Mouse (Mus musculus): ENCODE measurements around the gene Cdhr2. TPM values are rescaled to one million over a fixed set of nuclear protein-coding genes. Genes with fewer than 3 reads are reported as not detected.

Cdhr2 gene
- polyA plus RNA-seq, 1 experiment from 2014 or later: 0.05 TPM

GRCm38 (mm10) chr13:54695479-54696230 is 5.6 kb upstream of the Cdhr2 start:
- no peak for ATAC-seq (ENCODE audit: low FRiP score, low read depth)
- Histone ChIP-seq H3K27ac (no peak overlapping the region), H3K4me3 (no peak overlapping the region), H3K27me3 (no peaks in the 10 kb centered on the region), H3K4me2 (replicated peaks) (no peak overlapping the region), H3K36me3 (no peaks in the 10 kb centered on the region), H3K4me1 (peaks cover 20% of the 10 kb centered on the region), H3K9me3 (no peaks in the 10 kb centered on the region), H3K9ac (no peak overlapping the region)
- 89% methylated on average over 11 of the region's 11 CpGs for WGBS

GRCm38 (mm10) chr13:54702507-54702906 is 1.2 kb downstream of the Cdhr2 start:
- H3K4me3 ChIP-seq: no peak overlapping the region
- H3K27ac ChIP-seq: no peak overlapping the region
- 0 out of 2 replicates have a peak, but pooled peaks cover 2% of the 10 kb centered on the region for H3K27me3 ChIP-seq
- H3K4me2 ChIP-seq (replicated peaks): no peak overlapping the region
- no peaks in the 10 kb centered on the region for H3K4me1 ChIP-seq
- WGBS: 76% methylated on average over 7 of the region's 7 CpGs
- H3K36me3 ChIP-seq: no peaks in the 10 kb centered on the region
- H3K9ac ChIP-seq: no peak overlapping the region
- no peak for ATAC-seq (ENCODE audit: low FRiP score, low read depth)
- H3K9me3 ChIP-seq: no peaks in the 10 kb centered on the region

- Histone ChIP-seq H3K27ac (no peak overlapping the region), H3K9me3 (no peaks in the 10 kb centered on the region), H3K9ac (no peak overlapping the region), H3K27me3 (0 out of 2 replicates have a peak, but pooled peaks cover 2% of the 10 kb centered on the region), H3K4me3 (no peak overlapping the region), H3K4me2 (replicated peaks) (no peak overlapping the region), H3K4me1 (no peaks in the 10 kb centered on the region), H3K36me3 (no peaks in the 10 kb centered on the region)
- ATAC-seq (ENCODE audit: low FRiP score, low read depth): no peak
- WGBS: 46% methylated on average over 6 of the region's 6 CpGs
These were observed 3.6 kb downstream of the Cdhr2 start for GRCm38 (mm10) chr13:54704890-54705289.

GRCm38 (mm10) chr13:54710866-54711265 is 9.6 kb downstream of the Cdhr2 start:
- no peak overlapping the region for H3K4me2 ChIP-seq (replicated peaks)
- 80% methylated on average over 3 of the region's 3 CpGs for WGBS

GRCm38 (mm10) chr13:54714393-54714792 is 13.1 kb downstream of the Cdhr2 start:
- no peak overlapping the region for H3K9ac ChIP-seq
- no peaks in the 10 kb centered on the region for H3K4me1 ChIP-seq
- no peak for ATAC-seq (ENCODE audit: low FRiP score, low read depth)
- peaks cover 8% of the 10 kb centered on the region; the same call in 1 of the 2 replicates for H3K27me3 ChIP-seq
- H3K36me3 ChIP-seq: no peaks in the 10 kb centered on the region
- no peak overlapping the region for H3K4me2 ChIP-seq (replicated peaks)
- H3K4me3 ChIP-seq: no peak overlapping the region
- WGBS: 39% methylated on average over 4 of the region's 4 CpGs
- no peaks in the 10 kb centered on the region for H3K9me3 ChIP-seq
- H3K27ac ChIP-seq: no peak overlapping the region

More at GRCm38 (mm10) chr13:54710866-54711265, 9.6 kb downstream of the Cdhr2 start:
- H3K36me3 ChIP-seq: no peaks in the 10 kb centered on the region
- no peak overlapping the region for H3K9ac ChIP-seq
- no peak overlapping the region for H3K27ac ChIP-seq
- no peaks in the 10 kb centered on the region for H3K4me1 ChIP-seq
- H3K27me3 ChIP-seq: peaks cover 4% of the 10 kb centered on the region; the same call in 1 of the 2 replicates
- H3K4me3 ChIP-seq: no peak overlapping the region
- no peak for ATAC-seq (ENCODE audit: low FRiP score, low read depth)
- no peaks in the 10 kb centered on the region for H3K9me3 ChIP-seq

GRCm38 (mm10) chr13:54714996-54715395 is 13.7 kb downstream of the Cdhr2 start:
- no peak overlapping the region for H3K27ac ChIP-seq
- no peak for ATAC-seq (ENCODE audit: low FRiP score, low read depth)
- H3K9ac ChIP-seq: no peak overlapping the region
- H3K4me1 ChIP-seq: no peaks in the 10 kb centered on the region
- H3K27me3 ChIP-seq: peaks cover 8% of the 10 kb centered on the region; the same call in 1 of the 2 replicates
- no peak overlapping the region for H3K4me3 ChIP-seq
- no peaks in the 10 kb centered on the region for H3K9me3 ChIP-seq
- no peak overlapping the region for H3K4me2 ChIP-seq (replicated peaks)
- 51% methylated on average over 10 of the region's 10 CpGs for whole genome bisulfite sequencing
- H3K36me3 ChIP-seq: no peaks in the 10 kb centered on the region

GRCm38 (mm10) chr13:54716916-54717315 is 15.7 kb downstream of the Cdhr2 start:
- no peaks in the 10 kb centered on the region for H3K9me3 ChIP-seq
- no peak for ATAC-seq (ENCODE audit: low FRiP score, low read depth)
- H3K36me3 ChIP-seq: no peaks in the 10 kb centered on the region
- peaks cover 8% of the 10 kb centered on the region; the same call in 1 of the 2 replicates for H3K27me3 ChIP-seq
- no peak overlapping the region for H3K9ac ChIP-seq
- no peak overlapping the region for H3K4me2 ChIP-seq (replicated peaks)
- WGBS: 2% methylated on average over 5 of the region's 5 CpGs
- no peaks in the 10 kb centered on the region for H3K4me1 ChIP-seq
- H3K4me3 ChIP-seq: no peak overlapping the region
- no peak overlapping the region for H3K27ac ChIP-seq

- H3K9ac ChIP-seq: no peak overlapping the region
- H3K4me1 ChIP-seq: no peaks in the 10 kb centered on the region
- H3K27ac ChIP-seq: no peak overlapping the region
- ATAC-seq (ENCODE audit: low FRiP score, low read depth): no peak
- H3K27me3 ChIP-seq: peaks cover 4% of the 10 kb centered on the region; the same call in 1 of the 2 replicates
- no peaks in the 10 kb centered on the region for H3K36me3 ChIP-seq
- 0 out of 2 replicates have a peak, but pooled peaks cover 4% of the 10 kb centered on the region for H3K9me3 ChIP-seq
- H3K4me3 ChIP-seq: no peak overlapping the region
- no peak overlapping the region for H3K4me2 ChIP-seq (replicated peaks)
- 84% methylated on average over 3 of the region's 3 CpGs for WGBS
These were observed 21.9 kb downstream of the Cdhr2 start for GRCm38 (mm10) chr13:54723143-54723542.

- 59% methylated on average over 11 of the region's 11 CpGs for WGBS
- no peaks in the 10 kb centered on the region for H3K4me1 ChIP-seq
- no peak overlapping the region for H3K4me2 ChIP-seq (replicated peaks)
- H3K4me3 ChIP-seq: no peak overlapping the region
- H3K9me3 ChIP-seq: 0 out of 2 replicates have a peak, but pooled peaks cover 4% of the 10 kb centered on the region
- peaks cover 4% of the 10 kb centered on the region; the same call in 1 of the 2 replicates for H3K27me3 ChIP-seq
- H3K9ac ChIP-seq: no peak overlapping the region
- ATAC-seq (ENCODE audit: low FRiP score, low read depth): no peak
- H3K36me3 ChIP-seq: no peaks in the 10 kb centered on the region
- H3K27ac ChIP-seq: no peak overlapping the region
These were observed 24.9 kb downstream of the Cdhr2 start for GRCm38 (mm10) chr13:54726131-54726530.

GRCm38 (mm10) chr13:54736931-54737330 is 35.7 kb downstream of the Cdhr2 start:
- peaks cover 76% of the 10 kb centered on the region for H3K27me3 ChIP-seq
- ATAC-seq (ENCODE audit: low FRiP score, low read depth): no peak
- peaks cover 12% of the 10 kb centered on the region for H3K4me1 ChIP-seq
- no peak overlapping the region for H3K9ac ChIP-seq
- no peaks in the 10 kb centered on the region for H3K9me3 ChIP-seq
- WGBS: 29% methylated on average over 3 of the region's 3 CpGs
- peak overlapping the region; percentile 48 for H3K4me3 ChIP-seq
- H3K4me2 ChIP-seq (replicated peaks): peak overlapping the region; percentile 72
- H3K36me3 ChIP-seq: no peaks in the 10 kb centered on the region
- H3K27ac ChIP-seq: no peak overlapping the region

- WGBS: under 1% methylated on average over 85 of the region's 87 CpGs
- Histone ChIP-seq H3K4me3 (peak overlapping the region; percentile 48), H3K4me2 (replicated peaks) (peak overlapping the region; percentile 72), H3K9me3 (no peaks in the 10 kb centered on the region), H3K27me3 (peaks cover 77% of the 10 kb centered on the region), H3K36me3 (no peaks in the 10 kb centered on the region), H3K4me1 (peaks cover 12% of the 10 kb centered on the region), H3K27ac (no peak overlapping the region), H3K9ac (0 out of 2 replicates have a peak overlapping the region, but pooled peaks have one; percentile 45)
- ATAC-seq (ENCODE audit: low FRiP score, low read depth): no peak
These were observed 36.4 kb downstream of the Cdhr2 start for GRCm38 (mm10) chr13:54737488-54738212.

- H3K4me3 ChIP-seq: peak overlapping the region; percentile 48
- no peaks in the 10 kb centered on the region for H3K9me3 ChIP-seq
- H3K4me1 ChIP-seq: peaks cover 12% of the 10 kb centered on the region
- H3K9ac ChIP-seq: 0 out of 2 replicates have a peak overlapping the region, but pooled peaks have one; percentile 45
- H3K27ac ChIP-seq: no peak overlapping the region
- H3K4me2 ChIP-seq (replicated peaks): peak overlapping the region; percentile 72
- ATAC-seq (ENCODE audit: low FRiP score, low read depth): no peak
- H3K27me3 ChIP-seq: peaks cover 76% of the 10 kb centered on the region
- 3% methylated on average over 29 of the region's 34 CpGs for WGBS
- no peaks in the 10 kb centered on the region for H3K36me3 ChIP-seq
These were observed 36.9 kb downstream of the Cdhr2 start for GRCm38 (mm10) chr13:54738213-54738601.

Data from limb, embryonic 13.5 days (tissue).